Mouse (Mus musculus): Measurements from ENCODE around the gene Fahd2a. TPM values are rescaled to one million over a fixed set of nuclear protein-coding genes. Genes with fewer than 3 reads are reported as not detected.

The Fahd2a gene
- total RNA-seq, 2 experiments from 2014 or later: 21.5 to 21.9 TPM

GRCm38 (mm10) chr2:127433487-127434295 lies 10.7 kb downstream of the Fahd2a start:
- no peak for DNase-seq

- no peak for DNase-seq
Observed at GRCm38 (mm10) chr2:127430238-127430637, 14.1 kb downstream of the Fahd2a start.

DNA sequence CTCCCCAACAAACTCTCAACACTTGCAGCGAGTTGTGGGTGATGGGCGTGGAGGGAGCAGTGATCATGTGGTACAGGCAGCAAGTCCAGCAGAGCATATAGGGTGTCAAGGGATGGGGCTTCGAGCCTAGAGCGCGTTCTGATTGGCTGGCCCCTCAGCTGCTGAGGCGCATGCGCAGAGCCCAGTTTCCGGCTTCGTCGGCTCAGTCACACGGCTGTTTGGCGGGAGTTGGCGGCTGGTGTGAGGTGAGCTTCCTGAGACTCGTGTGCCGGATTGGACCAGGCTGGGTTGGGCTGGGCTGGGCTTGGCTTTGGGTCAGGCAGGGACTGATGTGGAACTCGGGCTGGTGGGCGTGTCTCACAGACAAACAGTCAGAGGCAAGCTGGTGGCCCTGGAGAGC lies 19.4 kb downstream of the Fahd2a start, which contains the start of gene Gpat2:
Gene Gpat2 (plus strand): TSS at position 223 of the 400 bp plus-strand sequence.
- no peak for DNase-seq

GRCm38 (mm10) chr2:127418266-127418970 lies 25.9 kb downstream of the Fahd2a start:
- DNase-seq: no peak

GRCm38 (mm10) chr2:127416706-127417105 lies 27.7 kb downstream of the Fahd2a start:
- DNase-seq: no peak

- no peak for DNase-seq
Observed at GRCm38 (mm10) chr2:127415806-127416205, 28.6 kb downstream of the Fahd2a start.

GRCm38 (mm10) chr2:127411126-127411525 lies 33.2 kb downstream of the Fahd2a start:
- DNase-seq: no peak

DNA sequence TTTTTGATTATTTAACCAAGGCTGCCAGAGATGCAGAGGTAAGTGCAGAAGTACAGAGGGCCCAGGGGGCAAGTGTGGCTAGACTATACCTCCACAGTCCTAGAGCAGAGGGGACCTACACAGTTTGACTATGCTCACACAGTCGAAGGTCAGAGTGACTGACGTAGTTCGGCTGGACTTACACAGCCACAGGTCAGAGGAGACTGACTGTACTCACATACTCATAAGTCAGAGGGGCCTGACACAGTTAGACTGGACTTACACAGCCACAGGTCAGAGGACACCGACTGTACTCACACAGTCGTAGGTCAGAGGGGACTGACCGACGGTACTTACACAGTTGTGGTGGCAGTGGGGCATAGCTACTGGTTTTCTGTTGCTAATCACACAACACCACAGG lies 45.6 kb downstream of the Fahd2a start:
- DNase-seq: no peak

- no peak for DNase-seq
Observed at GRCm38 (mm10) chr2:127394606-127395161, 49.7 kb downstream of the Fahd2a start.

- no peak for DNase-seq
Observed at GRCm38 (mm10) chr2:127391323-127391722, 53.0 kb downstream of the Fahd2a start.

DNA sequence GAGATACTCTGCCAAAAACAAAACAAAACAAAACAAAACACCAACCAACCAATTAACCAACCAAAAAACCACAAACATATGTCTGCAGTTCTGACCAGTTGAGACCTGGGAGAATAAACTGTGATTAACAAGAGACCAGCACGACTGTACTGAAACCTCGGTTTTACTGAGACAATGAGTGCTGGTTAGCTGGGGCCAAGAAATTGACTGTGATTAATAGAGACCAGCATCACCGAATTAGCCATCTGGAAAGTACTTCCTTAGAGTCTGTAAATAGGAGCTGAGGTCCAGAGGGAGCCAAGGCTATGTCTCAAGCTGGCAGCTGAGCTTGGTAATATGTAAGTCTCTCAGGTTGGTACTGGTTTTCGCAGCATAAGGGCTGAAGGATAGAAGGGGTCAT lies 53.5 kb downstream of the Fahd2a start:
- no peak for DNase-seq

- DNase-seq: no peak
Observed at GRCm38 (mm10) chr2:127390352-127390751, 54.0 kb downstream of the Fahd2a start.

GRCm38 (mm10) chr2:127387521-127387920 lies 56.8 kb downstream of the Fahd2a start:
- DNase-seq: no peak

Other genes with a start within 250 kb of the Fahd2a start
- under 1 TPM; 0.23 to 0.54 TPM for gene 1810024B03Rik, start 236.3 kb downstream of the Fahd2a start, total RNA-seq (2021)
- 10 to 100 TPM; 32.8 to 34.1 TPM for gene Snrnp200, start 236.2 kb downstream of the Fahd2a start, total RNA-seq (2021)
- 10 to 100 TPM; 40.8 to 42.9 TPM for gene Ciao1, start 196.7 kb downstream of the Fahd2a start, total RNA-seq (2021)
- gene Tmem127, start 196.7 kb downstream of the Fahd2a start, total RNA-seq (2021): 10 to 100 TPM; 22.2 to 23.6 TPM
- gene Stard7, start 174.3 kb downstream of the Fahd2a start, total RNA-seq (2021): 100 to 1,000 TPM in 1 of 2 experiments, 10 to 100 TPM in 1; 95.4 to 105 TPM
- gene Dusp2, start 108.4 kb downstream of the Fahd2a start, total RNA-seq (2021): 1 to 10 TPM in 1 of 2 experiments, under 1 TPM in 1; 0.91 to 1.1 TPM
- gene Astl, start 105.9 kb downstream of the Fahd2a start, total RNA-seq (2021): not detected
- gene Adra2b, start 81.4 kb downstream of the Fahd2a start, total RNA-seq (2021): under 1 TPM; 0.64 to 0.67 TPM
- not detected for gene Gpat2, start 19.4 kb downstream of the Fahd2a start, total RNA-seq (2021)
- under 1 TPM; 0.28 to 0.38 TPM for gene Kcnip3, start 77.5 kb upstream of the Fahd2a start, total RNA-seq (2021)
- gene Prom2, start 96.9 kb upstream of the Fahd2a start, total RNA-seq (2021): not detected
- 1 to 10 TPM; 1.7 to 2.1 TPM for gene Zfp661, start 142.5 kb upstream of the Fahd2a start, total RNA-seq (2021)
- 10 to 100 TPM; 78.9 to 79.3 TPM for gene Mrps5, start 142.7 kb upstream of the Fahd2a start, total RNA-seq (2021)
- 1 to 10 TPM; 4.6 to 6.1 TPM for gene Mal, start 212.1 kb upstream of the Fahd2a start, total RNA-seq (2021)